In the genomic region with DNA sequence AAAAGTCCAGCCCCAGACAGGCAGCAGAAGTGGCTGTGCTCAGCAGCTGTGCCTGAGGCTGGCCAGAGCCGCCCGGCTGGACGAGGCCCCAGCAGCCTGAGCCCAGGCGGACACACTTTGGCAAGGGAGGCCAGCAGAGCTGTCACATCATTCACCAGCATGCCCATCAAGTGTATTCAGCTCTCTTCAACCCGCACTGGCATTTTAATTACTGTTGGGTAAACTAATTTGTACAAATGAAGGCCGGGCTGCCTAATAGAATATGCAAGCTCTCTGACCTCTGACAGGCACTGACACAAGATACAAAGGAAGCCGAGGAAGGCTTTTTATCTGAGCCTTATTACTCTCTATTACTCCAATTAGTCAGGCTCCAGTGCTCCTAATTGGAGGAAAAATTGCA, we compare ENCODE assay signal across 8 mouse cellular contexts. TPM values are rescaled to one million over a fixed set of nuclear protein-coding genes. Genes with fewer than 3 reads are reported as not detected.
DNase-seq lines count a peak whose midpoint lies in the region; ATAC-seq lines count a peak whose summit lies in the region.
"Had no signal": no experiment of that assay in that cellular context is flagged by ENCODE, and none has a peak within 500 bp of the region (broad histone marks: within the 10 kb centered on the region; RNA-seq: fewer than 3 reads in every experiment).

No protein-coding gene starts in this region.

- peaks cover 57% of the 10 kb centered on the region for H3K27me3 ChIP-seq in neural tube, embryonic 12.5 days (replicated peaks)
- peaks cover 23% of the 10 kb centered on the region; the same call in 1 of the 2 replicates for H3K27me3 ChIP-seq in neural tube, embryonic 15.5 days (replicated peaks)
- peaks cover 83% of the 10 kb centered on the region for H3K27me3 ChIP-seq in forebrain, embryonic 15.5 days

- no peak overlapping the region for H3K4me2 ChIP-seq in neural tube, embryonic 12.5 days (replicated peaks)
- no peak overlapping the region for H3K4me2 ChIP-seq in neural tube, embryonic 15.5 days
- no peak overlapping the region for H3K4me2 ChIP-seq in forebrain, embryonic 15.5 days (replicated peaks)

- no peaks in the 10 kb centered on the region for H3K9me3 ChIP-seq in neural tube, embryonic 12.5 days
- no peaks in the 10 kb centered on the region for H3K9me3 ChIP-seq in neural tube, embryonic 15.5 days (replicated peaks)
- H3K9me3 ChIP-seq in forebrain, embryonic 15.5 days: no peaks in the 10 kb centered on the region

- peaks cover 12% of the 10 kb centered on the region for H3K4me1 ChIP-seq in neural tube, embryonic 12.5 days
- H3K4me1 ChIP-seq in neural tube, embryonic 15.5 days: peaks cover 8% of the 10 kb centered on the region
- H3K4me1 ChIP-seq in forebrain, embryonic 15.5 days: peaks cover 10% of the 10 kb centered on the region

- H3K36me3 ChIP-seq in neural tube, embryonic 12.5 days: no peaks in the 10 kb centered on the region
- H3K36me3 ChIP-seq in neural tube, embryonic 15.5 days: peaks cover 16% of the 10 kb centered on the region
- no peaks in the 10 kb centered on the region for H3K36me3 ChIP-seq in forebrain, embryonic 15.5 days

- 12% methylated on average over 7 of the region's 7 CpGs for WGBS in neural tube, embryonic 12.5 days
- WGBS in neural tube, embryonic 15.5 days: 21% methylated on average over 7 of the region's 7 CpGs
- 9% methylated on average over 7 of the region's 7 CpGs for WGBS in forebrain, embryonic 15.5 days

- peak; percentile 70; the same call in 1 of the 2 replicates for ATAC-seq in neural tube, embryonic 12.5 days (ENCODE audit: low FRiP score, low read depth)
- ATAC-seq in neural tube, embryonic 15.5 days (ENCODE audit: low FRiP score): no peak
- peak; percentile 88 for ATAC-seq in forebrain, embryonic 15.5 days (replicated peaks)

- H3K4me3 ChIP-seq in neural tube, embryonic 12.5 days: no peak overlapping the region
- no peak overlapping the region for H3K4me3 ChIP-seq in neural tube, embryonic 15.5 days (replicated peaks)
- H3K4me3 ChIP-seq in forebrain, embryonic 15.5 days: no peak overlapping the region

- H3K27ac ChIP-seq in neural tube, embryonic 12.5 days: no peak overlapping the region
- no peak overlapping the region for H3K27ac ChIP-seq in neural tube, embryonic 15.5 days (replicated peaks)
- no peak overlapping the region for H3K27ac ChIP-seq in forebrain, embryonic 15.5 days (replicated peaks)

- DNase-seq in mesoderm, embryonic 11.5 days (ENCODE audit: low read depth, low spot score): peak; percentile 31
- DNase-seq in yolk sac, embryonic 10.5 days (ENCODE audit: low spot score): no peak
- no peak for DNase-seq in thymus, postnatal 25 days
- no peak for DNase-seq in layer of hippocampus, adult 9-10 months (ENCODE audit: low spot score)
- DNase-seq: kidney, adult 9 months had no signal

- H3K9ac ChIP-seq in neural tube, embryonic 12.5 days: no peak overlapping the region
- H3K9ac ChIP-seq in neural tube, embryonic 15.5 days (replicated peaks): no peak overlapping the region
- H3K9ac ChIP-seq in forebrain, embryonic 15.5 days (replicated peaks): no peak overlapping the region

RNA-seq across cellular contexts. Expression of a gene that starts 35.6 kb away (rescaled TPM):
- 52.7 and 54.5 TPM in 2 replicates for polyA plus RNA-seq in neural tube, embryonic 12.5 days (2016; fragmentation: Nextera tagmentation; extraction: Ambion mirVana)
- polyA plus RNA-seq in neural tube, embryonic 15.5 days (2015; fragmentation: Nextera tagmentation; extraction: Ambion mirVana): 76.7 and 80.3 TPM in 2 replicates
- polyA plus RNA-seq in forebrain, embryonic 15.5 days (2015; fragmentation: Nextera tagmentation; extraction: Ambion mirVana): 43.4 and 46.9 TPM in 2 replicates

RNA-seq across cellular contexts. Expression of a gene that starts 35.7 kb away (rescaled TPM):
- 15.3 and 16.3 TPM in 2 replicates for polyA plus RNA-seq in neural tube, embryonic 12.5 days (2016; fragmentation: Nextera tagmentation; extraction: Ambion mirVana)
- polyA plus RNA-seq in neural tube, embryonic 15.5 days (2015; fragmentation: Nextera tagmentation; extraction: Ambion mirVana): 11.0 and 11.6 TPM in 2 replicates
- polyA plus RNA-seq in forebrain, embryonic 15.5 days (2015; fragmentation: Nextera tagmentation; extraction: Ambion mirVana): 14.6 and 15.5 TPM in 2 replicates
